Mouse (Mus musculus): Measurements from ENCODE around the gene Slc41a2.

- TF ChIP-seq CTCF (IDR thresholded peaks at IDR 0.05; ENCODE audit: low read depth, low read length) (no peak), EP300 (IDR thresholded peaks at IDR 0.05; ENCODE audit: insufficient read depth, low read depth, low read length) (no peak)
Observed at GRCm38 (mm10) chr10:83198692-83199091, 139.0 kb downstream of the Slc41a2 start.

Measured in ES-Bruce4 (cell line).